Mouse (Mus musculus) kidney, postnatal 0 days (tissue): ENCODE measurements around the gene Amacr. TPM values are rescaled to one million over a fixed set of nuclear protein-coding genes. Genes with fewer than 3 reads are reported as not detected.

Source experiments
- ATAC-seq: fragments of 200-750 bp; cut with Nextera tagmentation; replicated peaks from 2 replicates; pipeline ENCODE4 v1.8.0; 2017; ENCODE audit warnings: low read depth, moderate number of reproducible peaks, moderate TSS enrichment, moderate library complexity; ENCODE audit not compliant: low FRiP score
- DNase-seq: peaks from one replicate; pipeline ENCODE4 v3.0.0-alpha.2; 2016; ENCODE audit warnings: low spot score
- H3K27ac ChIP-seq: fragments of 300-500 bp; sonication (generic); 2 replicates; pipeline ENCODE4 v1.5.1; 2014; ENCODE audit warnings: mild to moderate bottlenecking
- H3K27me3 ChIP-seq: fragments of 300-500 bp; sonication (generic); 2 replicates; pipeline ENCODE4 v1.6.1; 2014; ENCODE audit warnings: low read length, mixed read lengths; ENCODE audit not compliant: insufficient read depth
- H3K36me3 ChIP-seq: fragments of 300-500 bp; sonication (generic); 2 replicates; pipeline ENCODE4 v1.6.1; 2014; ENCODE audit warnings: low read length, mixed read lengths; ENCODE audit not compliant: insufficient read depth
- H3K4me1 ChIP-seq: fragments of 300-500 bp; sonication (generic); replicated peaks from 2 replicates; pipeline ENCODE4 v1.6.1; 2014; ENCODE audit warnings: antibody characterized with exemption, low read length, mixed read lengths; ENCODE audit not compliant: insufficient read depth
- H3K4me2 ChIP-seq: fragments of 300-500 bp; sonication (generic); 2 replicates; pipeline ENCODE4 v1.6.1; 2014; ENCODE audit warnings: mild to moderate bottlenecking, low read length, moderate library complexity, mixed read lengths
- H3K4me3 ChIP-seq: fragments of 300-500 bp; sonication (generic); replicated peaks from 2 replicates; pipeline ENCODE4 v1.5.1; 2014; ENCODE audit warnings: low read depth, low read length
- H3K9ac ChIP-seq: fragments of 300-500 bp; sonication (generic); 2 replicates; pipeline ENCODE4 v1.6.1; 2014; ENCODE audit warnings: low read depth, low read length
- H3K9me3 ChIP-seq: fragments of 300-500 bp; sonication (generic); replicated peaks from 2 replicates; pipeline ENCODE4 v1.6.1; 2016; ENCODE audit warnings: low read length, inconsistent platforms, mixed read lengths
- CTCF ChIP-seq: IDR thresholded peaks from 2 replicates; pipeline ENCODE4 v1.5.1; 2016; ENCODE audit warnings: antibody characterized with exemption, low read depth, mild to moderate bottlenecking, moderate library complexity
- WGBS: fragments of 180-500 bp; shearing (Covaris S2); extraction: QIAGEN DNeasy Blood & Tissue Kit; methylation state at CpG from one replicate; pipeline ENCODE4 v1.1.7; 2014; 5-methylcytosine and 5-hydroxymethylcytosine counted together
- polyA plus RNA-seq: library from polyadenylated mRNA; unstranded; fragments of >200 nt; fragmentation: Nextera tagmentation; extraction: Ambion mirVana; gene quantifications from 2 replicates; pipeline ENCODE4 v1.2.1, GENCODE M21; 2015

Gene Amacr
- polyA plus RNA-seq, 1 experiment from 2014 or later, result 47.4 TPM

- H3K9ac ChIP-seq, result no peak overlapping the region
- DNase-seq, result no peak
- no peaks in the 10 kb centered on the region for H3K4me1 ChIP-seq
- H3K36me3 ChIP-seq, result no peaks in the 10 kb centered on the region
- 0 out of 2 replicates have a peak, but pooled peaks have one; percentile 34 for ATAC-seq
- no peak overlapping the region for H3K4me3 ChIP-seq
- no peak overlapping the region for H3K27ac ChIP-seq
- H3K4me2 ChIP-seq, result no peak overlapping the region
- 74% methylated on average over 15 of the region's 15 CpGs for WGBS
- no peaks in the 10 kb centered on the region for H3K27me3 ChIP-seq
- H3K9me3 ChIP-seq, result no peaks in the 10 kb centered on the region
- no peak for TF ChIP-seq CTCF
These were observed 22.1 kb upstream of the Amacr start for GRCm38 (mm10) chr15:10959277-10960026.

GRCm38 (mm10) chr15:10960267-10960666 is 21.3 kb upstream of the Amacr start:
- Histone ChIP-seq H3K27me3 (no peaks in the 10 kb centered on the region), H3K9ac (no peak overlapping the region), H3K9me3 (no peaks in the 10 kb centered on the region), H3K27ac (no peak overlapping the region), H3K4me3 (no peak overlapping the region), H3K4me1 (no peaks in the 10 kb centered on the region), H3K36me3 (no peaks in the 10 kb centered on the region), H3K4me2 (no peak overlapping the region)
- ATAC-seq (no peak), DNase-seq (no peak)
- TF ChIP-seq CTCF, result no peak
- 87% methylated on average over 5 of the region's 5 CpGs for WGBS

- 88% methylated on average over 2 of the region's 2 CpGs for WGBS
- Histone ChIP-seq H3K9ac (no peak overlapping the region), H3K36me3 (no peaks in the 10 kb centered on the region), H3K4me3 (no peak overlapping the region), H3K27me3 (no peaks in the 10 kb centered on the region), H3K4me2 (no peak overlapping the region), H3K4me1 (no peaks in the 10 kb centered on the region), H3K9me3 (no peaks in the 10 kb centered on the region), H3K27ac (no peak overlapping the region)
- no peak for DNase-seq
- ATAC-seq, result no peak
- TF ChIP-seq CTCF, result no peak
These were observed 19.0 kb upstream of the Amacr start for GRCm38 (mm10) chr15:10962601-10963000.

GRCm38 (mm10) chr15:10969439-10969838 is 12.1 kb upstream of the Amacr start:
- Histone ChIP-seq H3K4me3 (no peak overlapping the region), H3K9me3 (no peaks in the 10 kb centered on the region), H3K4me2 (no peak overlapping the region), H3K9ac (no peak overlapping the region), H3K27ac (no peak overlapping the region), H3K4me1 (no peaks in the 10 kb centered on the region), H3K27me3 (no peaks in the 10 kb centered on the region), H3K36me3 (no peaks in the 10 kb centered on the region)
- DNase-seq, result no peak
- 71% methylated on average over 3 of the region's 3 CpGs for WGBS
- no peak for ATAC-seq
- TF ChIP-seq CTCF, result no peak

- no peak overlapping the region for H3K9ac ChIP-seq
- H3K9me3 ChIP-seq, result no peaks in the 10 kb centered on the region
- ATAC-seq (no peak), DNase-seq (no peak)
- WGBS, result 76% methylated on average over 5 of the region's 5 CpGs
- no peak overlapping the region for H3K4me2 ChIP-seq
- no peak overlapping the region for H3K27ac ChIP-seq
- H3K4me3 ChIP-seq, result no peak overlapping the region
- TF ChIP-seq CTCF, result no peak
- no peaks in the 10 kb centered on the region for H3K4me1 ChIP-seq
- H3K36me3 ChIP-seq, result no peaks in the 10 kb centered on the region
- H3K27me3 ChIP-seq, result no peaks in the 10 kb centered on the region
These were observed 10.8 kb upstream of the Amacr start for GRCm38 (mm10) chr15:10970777-10971176.

- Histone ChIP-seq H3K4me1 (peaks cover 3% of the 10 kb centered on the region; the same call in 1 of the 2 replicates), H3K9me3 (no peaks in the 10 kb centered on the region), H3K4me3 (no peak overlapping the region), H3K4me2 (no peak overlapping the region), H3K36me3 (no peaks in the 10 kb centered on the region), H3K9ac (no peak overlapping the region), H3K27me3 (no peaks in the 10 kb centered on the region), H3K27ac (no peak overlapping the region)
- DNase-seq, result no peak
- ATAC-seq, result no peak
- TF ChIP-seq CTCF, result no peak
These were observed 4.4 kb upstream of the Amacr start for GRCm38 (mm10) chr15:10977151-10977550.

GRCm38 (mm10) chr15:10980712-10981111 is 844 bp upstream of the Amacr start:
- H3K36me3 ChIP-seq, result no peaks in the 10 kb centered on the region
- H3K4me3 ChIP-seq, result peak overlapping the region; percentile 61; the same call in 1 of the 2 replicates
- DNase-seq, result no peak
- 60% methylated on average over 2 of the region's 2 CpGs for WGBS
- ATAC-seq, result no peak
- H3K27me3 ChIP-seq, result no peaks in the 10 kb centered on the region
- peak overlapping the region; percentile 69 for H3K4me2 ChIP-seq
- H3K27ac ChIP-seq, result no peak overlapping the region
- H3K9ac ChIP-seq, result no peak overlapping the region
- peaks cover 3% of the 10 kb centered on the region; the same call in 1 of the 2 replicates for H3K4me1 ChIP-seq
- no peaks in the 10 kb centered on the region for H3K9me3 ChIP-seq
- TF ChIP-seq CTCF, result no peak
